Mouse (Mus musculus) cortical plate, adult 2 months (tissue): ENCODE data around the gene Olfr429.

Experiments used
- CTCF ChIP-seq: fragments of 200-500 bp; IDR thresholded peaks from 2 replicates; pipeline ENCODE4 v1.5.1; 2011; ENCODE audit warnings: mild to moderate bottlenecking, control low read depth, low read length; ENCODE audit not compliant: insufficient read depth; ENCODE audit errors: extremely low read depth
- POLR2A ChIP-seq: fragments of 200-500 bp; IDR thresholded peaks from 2 replicates; pipeline ENCODE4 v1.6.1; 2011; ENCODE audit warnings: mild to moderate bottlenecking, low read length, control low read depth; ENCODE audit not compliant: insufficient read depth; ENCODE audit errors: extremely low read depth

DNA sequence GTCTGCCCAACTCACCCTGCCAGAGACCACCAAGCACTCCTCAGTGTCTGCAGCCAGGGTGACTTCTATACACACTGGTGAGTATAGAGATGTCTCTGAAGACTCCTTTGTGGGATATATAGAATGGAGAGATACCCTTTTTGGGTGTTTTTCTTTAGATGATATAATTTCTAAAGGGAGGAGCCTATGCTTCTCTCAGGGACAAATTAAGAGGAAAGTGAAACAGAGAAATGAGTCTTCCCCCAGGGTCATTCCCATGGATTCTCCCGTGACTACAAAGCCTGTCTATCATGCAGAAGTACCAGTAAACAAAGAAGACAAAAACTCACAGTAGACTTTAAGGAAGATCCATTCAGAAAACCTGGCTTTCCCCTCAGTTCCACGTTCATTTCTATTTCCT, 36.9 kb downstream of the Olfr429 start, which contains the start of gene Olfr231:
- TF ChIP-seq CTCF: no peak
- TF ChIP-seq POLR2A: no peak
